Mouse (Mus musculus): Measurements from ENCODE around the gene Cdk5rap2.

The Cdk5rap2 gene

GRCm38 (mm10) chr4:70409994-70410721 is at the start of gene Cdk5rap2:
TSS of gene Cdk5rap2 (minus strand) at chr4:70410443.
- peak; percentile 96 for DNase-seq

DNA sequence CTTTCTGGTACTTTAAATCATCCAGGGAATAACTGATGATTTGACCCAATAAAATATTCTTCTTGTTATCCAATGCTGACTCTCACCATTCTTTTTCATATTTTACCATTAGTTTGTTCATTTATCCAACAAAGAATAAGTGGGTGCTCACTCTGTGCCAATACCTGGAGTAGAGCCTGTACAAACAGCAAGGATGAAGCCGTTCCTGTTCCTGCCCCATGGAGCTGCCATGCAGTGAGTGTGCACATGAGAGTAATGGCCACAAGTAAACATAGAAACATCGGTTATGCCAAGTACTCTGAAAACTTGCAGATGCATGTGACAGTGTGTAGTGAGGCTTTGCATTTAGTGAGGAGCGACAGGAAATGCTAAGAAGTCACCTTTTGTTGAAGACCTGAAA is 41.9 kb upstream of the Cdk5rap2 start:
- no peak for DNase-seq

DNA sequence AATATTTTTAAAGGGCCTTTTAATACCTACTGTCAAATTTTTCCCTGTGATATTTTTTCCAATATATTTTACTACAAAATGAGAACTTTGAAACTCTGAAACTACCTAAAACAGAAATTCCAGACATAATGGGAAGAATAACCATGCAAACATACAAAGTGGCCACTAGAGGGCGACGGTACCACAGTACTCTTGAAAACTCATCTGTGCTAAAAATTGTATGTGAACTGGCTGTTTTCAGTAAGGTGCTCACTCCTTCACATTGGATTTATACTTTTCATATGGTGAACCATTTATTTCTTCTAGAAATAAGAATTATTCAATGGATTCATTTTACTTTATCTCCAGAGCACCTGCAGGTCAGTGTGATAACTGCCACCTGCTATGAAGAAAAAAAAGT is 41.5 kb upstream of the Cdk5rap2 start:
- DNase-seq: peak; percentile 8

GRCm38 (mm10) chr4:70449668-70450067 is 39.4 kb upstream of the Cdk5rap2 start:
- DNase-seq: peak; percentile 4

DNA sequence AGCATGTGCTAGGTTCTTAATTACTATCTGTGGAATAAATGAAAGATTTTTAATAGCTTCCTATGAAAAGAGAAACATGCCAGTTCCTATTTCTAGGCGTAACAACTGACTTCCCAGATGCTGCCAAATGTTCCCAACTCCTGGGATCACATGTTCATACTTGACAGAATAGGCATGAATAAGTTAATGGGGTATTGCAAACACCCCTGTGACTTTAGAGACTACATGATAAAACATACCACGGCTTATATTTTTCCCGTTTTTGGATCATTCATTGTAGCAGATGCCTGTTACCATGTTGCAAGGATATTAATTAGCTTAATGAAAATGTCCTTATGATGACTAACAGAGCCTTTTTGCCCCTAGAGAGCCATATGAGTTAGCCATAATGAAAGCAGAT is 36.5 kb upstream of the Cdk5rap2 start:
- DNase-seq: no peak

DNA sequence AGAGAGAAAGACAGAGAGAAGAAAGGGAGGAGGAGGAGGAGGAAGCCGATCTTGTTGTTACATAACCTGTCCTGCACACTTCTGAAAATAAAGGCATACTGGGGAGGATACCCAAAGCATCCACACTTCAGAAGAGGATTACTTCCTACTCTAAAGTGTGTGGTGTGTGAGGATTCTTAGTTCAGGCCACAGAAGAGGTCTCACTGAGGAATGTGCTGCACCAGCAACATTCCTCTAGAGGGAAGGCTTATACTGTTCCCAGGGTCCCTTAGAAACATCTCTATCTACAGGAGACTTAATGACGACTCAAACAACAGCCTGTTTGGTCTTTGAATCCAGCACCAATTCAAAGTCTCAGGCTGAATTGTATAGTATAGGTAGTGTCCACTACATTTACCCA is 10.0 kb upstream of the Cdk5rap2 start:
- no peak for DNase-seq

DNA sequence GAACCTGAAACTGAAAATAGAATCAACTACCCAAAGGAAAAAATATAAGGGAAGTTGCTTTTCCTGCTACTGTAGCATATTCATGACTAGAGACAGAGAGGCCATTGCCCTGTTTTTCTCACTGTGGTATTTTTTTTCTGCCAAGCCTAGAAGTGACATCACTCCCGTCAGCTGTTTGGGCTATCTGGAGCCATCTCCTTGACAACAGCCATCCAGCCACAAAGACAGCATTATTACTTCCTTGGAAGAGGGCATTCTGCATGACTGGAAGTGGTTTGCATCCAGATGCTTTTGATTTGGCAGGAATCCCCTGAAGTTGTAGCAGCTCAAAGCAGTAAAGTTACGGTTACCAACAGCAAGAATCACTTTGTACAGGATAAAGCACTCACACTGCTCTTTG is 1.9 kb upstream of the Cdk5rap2 start:
- no peak for DNase-seq

GRCm38 (mm10) chr4:70409456-70409855 is 787 bp downstream of the Cdk5rap2 start:
- no peak for DNase-seq

GRCm38 (mm10) chr4:70402109-70402819 is 8.0 kb downstream of the Cdk5rap2 start:
- no peak for DNase-seq

DNA sequence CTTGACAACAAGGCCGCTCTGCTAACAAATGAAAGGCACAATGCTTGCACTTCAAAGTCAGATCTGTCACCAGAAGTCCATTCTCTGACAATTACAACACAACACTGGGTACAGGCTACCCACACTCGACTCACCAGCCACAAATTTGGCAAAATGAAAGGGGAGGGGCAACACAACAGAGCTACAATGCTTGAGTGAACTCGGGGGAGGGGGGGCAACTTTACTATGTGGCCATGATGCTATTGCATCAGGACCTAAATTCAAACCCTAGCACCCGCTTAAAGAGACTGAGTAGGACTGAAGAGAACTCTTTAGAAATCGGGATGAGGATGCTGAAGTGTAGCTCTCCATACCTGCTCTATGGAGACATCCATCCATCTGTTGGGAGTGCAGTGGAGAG is 10.8 kb downstream of the Cdk5rap2 start:
- no peak for DNase-seq

DNA sequence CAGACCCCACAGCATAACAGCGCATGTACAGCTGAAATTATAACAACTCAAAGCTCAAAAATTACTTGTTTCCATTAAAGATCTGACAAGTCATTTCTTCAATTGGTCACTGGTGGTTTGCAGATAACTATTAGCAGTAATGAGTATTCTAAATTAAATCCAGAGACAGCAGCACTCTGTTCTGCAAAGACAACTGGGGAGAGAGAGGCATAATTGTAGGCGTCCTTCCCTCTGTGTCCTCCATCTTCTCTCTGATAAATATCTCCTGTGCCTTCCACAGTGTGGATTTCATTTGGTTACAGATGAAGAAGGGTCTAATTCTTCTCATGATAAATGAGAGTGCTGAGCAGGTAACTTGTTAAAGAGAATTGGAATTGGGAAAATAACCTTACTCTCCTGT is 11.2 kb downstream of the Cdk5rap2 start:
- DNase-seq: no peak

DNA sequence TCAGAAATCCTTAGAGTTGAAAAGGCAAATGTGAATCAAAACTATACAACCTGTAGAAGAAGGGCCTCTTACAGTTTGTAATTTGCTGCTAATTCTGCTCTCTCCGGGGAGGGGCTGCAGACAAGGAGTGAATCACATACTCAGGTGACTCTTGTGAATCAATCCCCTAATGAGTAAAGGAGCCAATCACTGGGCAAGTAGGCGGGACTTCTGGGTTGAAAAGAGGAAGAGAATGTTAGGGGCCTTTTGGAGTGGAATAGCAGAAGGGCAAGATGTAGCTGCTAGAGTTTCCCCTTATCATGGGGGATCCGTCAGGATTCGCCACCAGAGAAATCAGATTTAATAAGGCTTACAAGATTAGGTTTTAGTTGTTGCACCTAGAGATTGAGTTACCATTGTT is 12.2 kb downstream of the Cdk5rap2 start:
- no peak for DNase-seq

DNA sequence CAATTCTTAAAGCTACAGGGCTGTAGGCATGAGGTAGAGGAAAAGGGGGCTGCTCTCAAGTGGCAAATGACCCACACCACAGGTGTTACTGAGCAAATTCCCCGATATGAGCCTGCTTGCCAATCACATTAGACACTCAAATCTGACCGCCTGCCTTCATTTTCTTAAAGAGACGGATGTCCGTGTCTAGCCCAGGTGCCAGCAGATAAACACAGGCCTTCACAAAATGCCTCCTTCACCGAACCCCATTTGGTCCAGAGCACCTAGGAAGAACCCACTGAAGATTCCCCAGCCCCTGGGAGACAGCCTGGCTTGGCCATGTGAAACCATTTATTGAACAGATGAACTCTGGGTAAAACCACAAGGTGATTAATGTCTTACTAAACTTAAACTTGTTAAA is 13.5 kb downstream of the Cdk5rap2 start:
- no peak for DNase-seq

DNA sequence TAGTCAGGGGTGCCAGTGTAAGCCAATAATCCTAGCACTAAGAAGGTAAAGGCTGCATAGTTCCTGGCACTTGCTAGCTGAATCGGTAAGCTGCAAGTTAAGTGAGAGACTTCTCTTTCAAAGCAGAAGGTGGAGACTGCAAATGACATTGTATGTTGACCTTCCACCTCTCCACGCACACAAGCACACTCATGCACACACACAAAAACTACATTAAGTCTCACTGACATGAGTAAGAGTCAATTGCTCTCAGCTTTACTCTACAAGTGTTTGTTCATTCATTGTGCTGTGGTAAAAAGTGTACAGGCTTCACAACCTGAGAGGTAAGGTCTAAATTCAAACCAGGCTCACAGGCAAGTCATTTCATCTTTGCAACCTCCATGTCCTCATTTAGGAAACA is 15.5 kb downstream of the Cdk5rap2 start:
- DNase-seq: no peak

- DNase-seq: no peak
These were observed 18.4 kb downstream of the Cdk5rap2 start for GRCm38 (mm10) chr4:70391760-70392372.

DNA sequence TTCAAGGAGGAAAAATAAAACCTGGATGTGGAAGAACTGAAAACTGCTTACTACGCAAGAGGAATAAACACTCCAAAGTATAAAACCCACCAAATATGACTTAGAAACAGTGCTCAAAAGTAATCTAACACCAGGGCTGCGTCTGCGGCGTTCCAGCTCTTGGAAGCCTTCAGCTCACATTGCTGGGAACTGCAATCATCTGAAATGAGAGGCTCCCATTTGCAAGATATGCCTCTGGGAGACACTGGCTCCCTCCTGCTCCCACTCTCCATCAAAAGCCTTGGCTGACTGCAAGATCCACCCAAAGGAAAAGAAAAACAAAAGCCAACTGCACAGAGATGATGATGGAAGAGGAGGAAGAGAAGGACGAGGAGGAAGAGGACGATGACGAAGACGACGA is 19.2 kb downstream of the Cdk5rap2 start:
- DNase-seq: no peak

DNA sequence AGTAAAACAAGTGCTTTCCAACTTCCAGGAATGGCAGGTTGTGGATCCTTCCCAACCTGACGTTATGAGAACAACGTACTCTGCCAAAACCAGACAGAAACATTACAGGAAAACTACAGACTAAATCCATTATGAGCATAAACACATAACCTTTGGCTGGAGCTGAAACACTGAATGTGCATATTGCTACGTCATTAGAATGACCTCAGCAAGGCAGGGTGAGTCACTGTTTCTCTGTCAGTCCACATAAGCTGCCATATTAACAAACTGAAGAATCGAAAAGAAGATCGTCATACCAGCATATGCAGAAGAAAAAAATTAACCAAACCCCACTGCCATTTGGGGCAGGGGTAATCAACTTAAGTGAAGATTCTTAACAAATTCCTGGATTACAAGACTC is 24.0 kb downstream of the Cdk5rap2 start:
- no peak for DNase-seq

- no peak for DNase-seq
These were observed 32.9 kb downstream of the Cdk5rap2 start for GRCm38 (mm10) chr4:70377359-70377758.

DNA sequence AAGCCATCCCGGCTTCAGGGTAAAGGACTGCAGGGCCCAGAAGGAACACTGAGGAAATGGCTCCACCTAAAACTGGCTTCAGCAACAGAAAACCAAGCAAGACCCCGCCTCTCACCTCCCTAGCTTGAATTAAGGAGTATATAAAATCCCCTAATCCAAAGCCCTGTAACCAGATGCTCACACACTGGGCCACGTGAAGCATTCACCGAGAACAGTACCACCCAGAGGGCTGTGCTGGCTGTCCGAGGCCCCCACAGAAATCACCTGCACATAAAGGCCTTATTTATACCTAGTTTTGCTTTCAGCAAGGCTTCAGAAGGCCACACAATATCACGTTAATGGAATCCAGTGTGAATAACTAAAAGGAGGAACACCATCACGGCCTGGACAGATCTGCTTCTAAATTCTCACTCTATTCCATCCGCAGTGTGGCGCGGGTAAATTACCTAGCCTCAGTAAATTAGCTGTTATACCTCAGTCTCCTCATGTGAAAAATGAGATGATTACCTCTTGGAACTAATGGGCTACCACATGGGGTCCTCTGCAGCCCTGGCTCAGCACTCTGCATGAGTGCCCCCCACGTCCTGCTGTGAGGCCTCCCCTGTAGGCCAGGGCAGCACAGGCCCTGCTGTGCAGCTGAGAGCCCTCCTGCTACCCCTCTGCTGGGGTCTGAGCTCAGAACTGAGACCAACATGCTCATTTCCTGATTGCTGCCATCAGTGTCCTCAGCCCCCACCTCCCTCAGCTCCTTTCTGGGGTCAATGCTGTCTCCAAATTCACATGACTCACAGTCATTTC is 45.0 kb downstream of the Cdk5rap2 start:
- no peak for DNase-seq

- DNase-seq: no peak
These were observed 48.9 kb downstream of the Cdk5rap2 start for GRCm38 (mm10) chr4:70361366-70361765.

DNA sequence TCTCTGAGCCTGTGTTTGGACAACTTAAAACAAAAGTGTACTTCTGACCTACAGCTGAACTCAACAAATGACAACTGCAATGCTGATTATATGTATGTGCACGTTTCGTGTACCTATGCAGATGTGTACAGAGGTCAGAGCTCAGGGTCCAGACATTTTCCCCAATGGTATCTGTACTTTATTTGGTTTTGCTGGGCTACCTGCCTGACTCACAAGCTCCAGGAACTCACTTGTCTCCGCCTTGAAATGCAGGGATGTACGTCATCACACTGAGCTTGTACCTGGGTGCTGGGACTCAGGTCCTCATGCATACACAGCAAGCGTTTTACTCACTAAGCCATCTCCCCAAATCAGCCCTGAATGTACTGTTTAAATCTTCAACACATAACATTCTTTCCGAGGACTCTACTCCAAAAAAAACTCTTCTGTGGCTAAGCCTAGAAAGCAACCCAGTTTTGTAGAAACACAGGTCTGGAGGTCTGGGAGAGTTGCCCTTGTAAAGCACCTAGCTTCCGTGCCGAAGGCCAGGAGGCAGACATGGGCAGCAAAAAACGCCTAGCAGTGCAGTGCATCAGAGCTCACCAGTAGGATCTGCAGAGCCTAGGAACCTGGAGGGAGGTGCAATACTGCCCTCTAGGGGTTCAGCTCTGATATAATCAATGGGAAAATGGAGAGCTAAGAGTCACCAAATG is 54.4 kb downstream of the Cdk5rap2 start:
- DNase-seq: peak; percentile 35

DNA sequence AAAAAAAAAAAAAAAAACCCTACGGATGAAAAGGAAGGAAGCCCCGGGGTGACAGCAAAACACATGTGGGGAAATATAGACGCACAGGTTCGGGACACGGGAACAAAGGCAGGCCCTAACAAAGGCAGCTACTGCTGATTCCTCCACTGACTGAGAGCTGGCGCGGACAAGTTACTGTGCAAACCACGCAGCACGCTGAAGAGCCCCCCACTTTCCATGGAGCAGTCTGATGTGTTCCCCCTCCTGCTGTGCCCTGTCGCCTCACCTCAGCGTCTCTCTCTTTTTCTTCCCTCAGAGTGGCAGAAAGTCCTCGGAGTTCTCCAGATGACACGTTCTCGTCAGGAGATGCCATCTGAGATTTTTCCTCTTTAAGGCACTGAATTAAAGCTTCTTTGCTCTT is 55.8 kb downstream of the Cdk5rap2 start:
- no peak for DNase-seq

DNA sequence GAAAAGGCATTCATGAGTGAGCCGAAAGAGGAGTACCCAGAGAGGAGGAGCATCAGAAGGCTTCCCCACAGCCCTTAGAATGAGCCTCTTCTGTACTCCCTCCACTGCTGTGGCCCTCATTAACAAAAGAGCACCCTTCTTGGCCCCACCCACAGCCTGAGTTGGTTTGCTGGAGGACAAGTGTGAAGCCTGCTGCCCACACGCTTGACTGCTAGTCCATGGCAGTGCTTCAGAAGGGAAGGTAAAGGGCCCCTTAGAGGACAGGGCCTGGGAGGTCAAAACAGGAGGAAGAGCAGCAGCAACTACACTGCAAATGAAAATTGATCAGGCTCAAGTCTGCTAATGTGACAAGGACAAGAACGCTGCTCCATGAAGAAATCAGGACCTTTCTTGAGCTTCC is 56.6 kb downstream of the Cdk5rap2 start:
- DNase-seq: no peak
